Mouse (Mus musculus) kidney, adult 9 months (tissue): ENCODE results near the gene Jmjd7.

ENCODE experiments used
- DNase-seq: peaks from one replicate; pipeline ENCODE4 v3.0.0; 2022

Jmjd7 gene

DNA sequence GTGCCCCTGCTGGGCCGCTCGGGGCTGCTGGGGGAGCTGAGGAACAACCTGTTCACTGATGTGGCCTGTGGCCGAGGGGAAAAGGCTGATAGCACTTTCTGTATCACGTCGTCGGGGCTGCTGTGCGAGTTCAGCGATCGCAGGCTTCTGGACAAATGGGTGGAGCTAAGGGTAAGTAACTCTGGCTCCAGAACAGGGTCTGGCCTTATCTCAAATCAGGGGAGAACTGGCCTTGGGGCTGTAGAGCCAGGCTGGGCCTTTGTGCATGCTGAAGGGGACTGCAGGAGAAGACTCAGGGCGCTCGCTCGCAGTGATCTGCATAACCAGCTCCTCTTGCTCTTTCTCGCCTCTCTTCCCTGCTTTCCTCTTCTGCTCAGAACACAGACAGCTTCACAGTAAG is 14.4 kb upstream of the Jmjd7 start:
- DNase-seq: no peak

DNA sequence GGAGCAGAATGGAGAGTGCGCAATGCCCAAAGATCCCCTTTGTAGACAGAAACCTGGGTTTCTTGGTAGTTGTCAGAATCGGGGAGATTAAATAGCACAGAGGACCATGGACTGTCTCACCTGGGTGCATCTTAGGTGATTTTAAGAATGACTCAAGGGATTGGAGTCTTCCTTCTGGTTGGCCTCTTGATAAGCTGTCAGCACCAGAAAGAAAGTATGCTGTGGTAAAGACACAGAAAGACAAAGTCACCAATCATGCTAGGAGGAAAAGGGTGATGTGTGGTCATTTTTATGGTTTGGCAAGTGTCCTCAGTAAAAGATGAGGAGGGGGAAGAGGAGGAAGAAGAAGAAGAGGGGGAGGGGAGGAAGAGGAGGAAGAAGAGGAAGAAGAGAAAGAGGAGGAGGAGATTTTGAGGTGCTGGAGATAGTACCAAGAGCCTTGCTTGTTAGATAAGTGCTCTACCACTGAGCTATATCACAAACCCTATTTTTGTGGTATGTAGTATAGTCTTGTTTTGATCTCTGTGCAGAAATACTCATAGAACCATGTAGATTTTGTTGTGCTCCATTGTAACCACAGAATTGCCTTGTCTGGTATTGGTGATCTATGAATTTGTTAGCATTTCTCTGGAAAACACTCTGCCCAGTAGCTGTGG is 13.3 kb upstream of the Jmjd7 start:
- no peak for DNase-seq

DNA sequence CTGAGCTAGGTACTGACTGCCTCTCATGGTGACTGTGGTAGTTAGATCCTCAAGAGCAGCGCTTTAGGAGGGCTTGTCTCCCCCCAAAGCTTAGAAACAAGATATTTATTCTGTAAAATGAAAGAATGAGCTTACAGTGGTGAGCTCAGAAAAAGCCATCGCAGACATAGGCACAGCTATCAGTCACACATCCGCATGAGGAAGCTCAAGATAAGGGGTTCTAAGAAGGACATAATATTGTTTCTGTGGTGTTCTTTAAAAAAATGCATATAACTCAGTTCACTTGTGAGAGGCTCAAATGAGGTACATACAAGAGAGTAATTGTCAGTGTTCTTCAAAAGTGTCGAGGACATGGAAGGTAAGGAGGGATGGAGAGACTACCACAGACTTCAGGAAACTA is 11.4 kb upstream of the Jmjd7 start:
- DNase-seq: no peak

DNA sequence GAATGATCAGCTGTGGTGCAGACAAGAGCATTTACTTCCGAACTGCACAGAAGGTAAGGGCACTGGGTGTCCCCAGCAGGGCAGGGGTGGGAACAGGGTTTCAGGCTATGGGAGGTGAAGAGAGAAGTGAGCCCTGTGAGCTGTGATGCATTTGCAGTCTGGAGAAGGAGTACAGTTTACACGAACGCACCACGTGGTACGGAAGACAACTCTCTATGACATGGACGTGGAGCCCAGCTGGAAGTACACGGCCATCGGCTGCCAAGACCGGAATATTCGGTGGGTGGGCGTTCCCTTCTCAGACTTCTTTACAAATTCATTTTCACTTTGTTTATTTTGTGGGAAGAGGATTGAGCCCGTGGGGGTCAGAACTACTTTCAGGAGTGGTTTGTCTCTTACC is 9.7 kb upstream of the Jmjd7 start:
- DNase-seq: no peak

DNA sequence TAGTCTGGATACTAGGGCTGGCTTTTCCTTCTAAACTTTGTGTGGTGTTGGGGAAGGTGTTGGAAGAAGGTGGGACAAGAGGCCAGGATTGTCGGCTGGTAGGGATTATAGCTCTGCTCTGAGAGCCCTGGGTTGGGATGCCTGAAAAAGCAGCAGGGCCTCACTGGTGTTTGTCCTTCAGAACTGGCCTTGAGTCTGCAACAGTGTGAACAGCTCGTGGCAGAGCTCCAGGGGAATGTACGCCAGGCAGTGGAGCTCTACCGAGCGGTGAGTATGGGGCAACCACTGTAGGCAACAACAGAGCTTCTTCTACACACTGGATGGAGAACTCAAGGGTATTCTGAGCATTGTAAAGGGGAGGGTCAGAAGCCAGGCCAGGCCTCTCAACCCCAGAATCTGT is 2.9 kb upstream of the Jmjd7 start:
- DNase-seq: peak; percentile 16

DNA sequence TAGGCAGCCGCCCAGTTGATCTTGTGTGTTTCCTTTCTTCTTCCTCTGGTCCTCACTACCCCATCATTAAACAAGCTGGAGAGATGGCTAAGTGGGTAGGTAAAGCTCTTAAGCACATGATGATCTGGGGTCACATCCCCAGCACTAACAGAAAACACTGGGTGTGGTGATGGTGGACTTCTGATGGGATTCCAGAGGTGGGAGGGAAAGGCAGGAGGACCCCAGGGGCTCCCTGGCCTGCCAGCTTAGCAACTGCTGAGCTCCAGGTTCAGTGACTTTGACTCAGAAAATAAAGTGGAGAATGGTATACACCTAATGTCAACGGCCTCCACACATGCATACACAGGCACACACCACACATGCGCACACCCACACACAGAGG is 658 bp downstream of the Jmjd7 start:
- no peak for DNase-seq

DNA sequence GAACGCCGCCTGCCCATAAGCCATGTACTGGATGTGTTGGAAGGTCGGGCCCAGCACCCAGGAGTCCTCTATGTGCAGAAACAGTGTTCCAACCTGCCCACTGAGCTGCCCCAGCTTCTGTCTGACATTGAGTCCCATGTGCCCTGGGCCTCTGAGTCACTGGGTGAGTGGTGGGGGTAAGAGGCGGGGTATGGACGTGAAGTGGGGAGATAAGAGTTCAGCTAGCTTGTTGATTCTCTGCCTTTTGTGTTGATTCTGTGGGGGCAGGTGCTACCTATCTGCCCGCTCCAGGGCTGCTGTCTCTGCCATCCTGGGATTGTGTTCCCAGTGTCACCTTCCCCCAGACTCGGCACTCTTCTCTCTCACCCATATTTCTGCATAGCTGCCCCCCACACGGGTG is 3.1 kb downstream of the Jmjd7 start:
- no peak for DNase-seq

DNA sequence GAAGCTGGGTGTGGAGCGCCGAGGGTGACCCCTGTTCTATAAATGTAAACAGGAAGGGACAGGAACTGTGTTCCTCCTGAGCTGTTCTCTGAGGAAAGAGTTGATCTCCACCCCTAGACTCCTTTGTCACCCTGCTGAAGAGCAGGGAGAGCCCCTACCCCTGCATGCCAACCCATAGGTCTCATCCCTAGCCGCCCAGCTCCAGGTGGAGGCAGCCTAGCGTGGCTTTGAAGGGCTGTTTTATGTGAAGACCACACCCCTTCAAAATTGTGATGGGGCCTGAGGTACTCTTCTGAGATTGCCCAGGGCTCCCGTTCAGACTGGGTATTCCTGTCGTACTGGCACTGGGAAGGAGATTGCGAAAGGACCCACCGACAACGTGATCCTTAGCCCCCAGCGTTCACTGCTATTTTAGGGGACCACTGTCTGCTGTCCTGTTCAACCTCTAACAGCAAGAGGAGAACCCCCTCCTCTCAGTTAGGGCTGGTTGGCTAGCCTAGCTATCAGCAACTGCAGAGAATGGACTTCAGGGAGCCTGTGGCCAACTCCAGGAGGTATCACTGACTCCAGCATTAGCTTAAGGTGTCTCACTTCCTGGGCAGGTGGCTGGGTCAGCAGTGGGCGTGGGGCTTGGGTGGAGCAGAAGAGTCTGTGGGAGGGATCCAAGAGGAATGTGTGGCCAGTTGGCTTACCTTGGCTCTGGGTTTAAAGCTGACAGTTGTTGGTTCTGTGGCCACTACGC is 5.6 kb downstream of the Jmjd7 start, which contains the start of gene Pla2g4b:
Gene Pla2g4b (plus strand): TSS at position 692 of the 742 bp plus-strand sequence.
- no peak for DNase-seq

DNA sequence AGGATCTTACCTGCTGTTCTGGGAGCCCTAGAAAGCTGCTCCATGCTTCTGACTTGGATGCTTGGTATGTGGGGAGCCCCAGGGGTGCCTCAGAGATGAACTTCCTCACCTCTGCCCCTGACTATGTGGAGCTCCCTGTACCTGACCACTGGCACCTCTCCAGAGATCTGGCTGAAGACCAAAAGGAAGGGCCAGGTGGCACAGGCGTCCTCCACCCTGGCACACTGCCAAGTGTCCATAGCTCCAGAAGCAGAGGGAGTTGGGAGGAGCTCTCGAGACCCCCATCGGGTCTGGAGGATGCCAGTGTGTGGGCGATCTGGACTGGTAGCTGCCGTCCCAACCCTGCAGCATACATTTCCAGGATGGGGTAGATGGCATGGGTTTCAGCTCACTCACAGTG is 6.4 kb downstream of the Jmjd7 start:
- no peak for DNase-seq

DNA sequence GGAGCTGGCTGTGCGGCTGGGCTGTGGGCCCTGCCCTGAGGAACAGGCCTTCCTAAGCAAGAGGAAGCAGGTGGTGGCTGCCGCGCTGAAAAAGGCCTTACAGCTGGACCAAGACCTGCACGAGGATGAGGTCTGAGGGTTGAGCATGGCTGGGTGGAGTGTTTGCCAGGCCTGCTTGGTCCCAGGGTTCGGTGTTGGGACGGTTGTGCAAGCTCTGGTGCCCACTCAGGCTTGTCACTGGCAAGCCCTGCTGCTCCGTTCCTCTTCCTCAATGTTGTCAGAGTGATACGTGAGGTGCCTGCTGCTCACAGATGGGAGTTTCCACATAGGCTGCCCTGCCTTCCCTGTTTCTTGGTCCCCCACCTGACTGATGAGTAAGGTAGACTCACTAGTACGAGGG is 10.5 kb downstream of the Jmjd7 start:
- DNase-seq: no peak

DNA sequence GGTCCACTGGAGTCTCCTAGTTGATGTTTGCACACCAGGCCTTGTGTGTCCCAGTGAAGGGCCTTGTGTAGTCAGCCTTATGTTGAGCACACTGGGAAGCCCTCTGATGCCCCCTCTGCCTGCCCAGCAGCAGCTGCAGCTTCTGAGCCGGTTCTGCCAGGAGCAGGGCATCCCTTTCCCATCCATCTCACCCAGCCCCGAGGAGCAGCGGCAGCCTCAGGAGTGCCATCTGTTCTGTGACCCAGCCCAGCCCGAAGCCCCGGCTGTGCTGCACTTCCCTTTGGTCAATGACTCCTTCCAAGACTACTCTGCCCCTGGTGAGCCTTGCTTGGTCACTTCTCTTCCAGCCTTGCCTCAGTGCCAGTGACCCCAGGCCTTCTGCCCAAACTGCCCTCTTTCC is 13.7 kb downstream of the Jmjd7 start:
- DNase-seq: no peak

DNA sequence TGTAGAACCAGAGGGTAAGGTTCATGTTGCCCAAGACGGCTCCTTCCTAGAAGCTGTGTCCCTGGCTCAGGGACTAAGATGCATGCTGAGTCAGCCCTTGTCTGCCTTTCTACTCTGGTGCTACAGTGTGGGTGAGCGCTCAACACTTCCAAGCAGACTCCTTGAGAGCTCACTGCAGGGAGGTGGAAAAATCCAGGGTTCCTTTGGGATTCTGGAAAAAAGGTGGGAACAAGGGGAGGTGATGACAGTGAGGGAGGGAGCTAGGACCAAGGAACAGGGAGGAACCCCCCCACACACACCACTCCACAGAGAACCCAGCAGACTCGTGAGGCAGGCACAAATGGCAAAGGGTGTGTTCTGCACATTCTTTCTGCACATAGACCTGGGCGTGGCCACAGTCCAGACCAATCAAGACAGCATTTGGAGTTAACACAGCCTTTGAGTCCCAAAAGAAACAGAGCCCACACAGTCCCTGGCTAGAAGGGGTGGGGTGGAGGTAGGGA is 16.9 kb downstream of the Jmjd7 start:
- no peak for DNase-seq

DNA sequence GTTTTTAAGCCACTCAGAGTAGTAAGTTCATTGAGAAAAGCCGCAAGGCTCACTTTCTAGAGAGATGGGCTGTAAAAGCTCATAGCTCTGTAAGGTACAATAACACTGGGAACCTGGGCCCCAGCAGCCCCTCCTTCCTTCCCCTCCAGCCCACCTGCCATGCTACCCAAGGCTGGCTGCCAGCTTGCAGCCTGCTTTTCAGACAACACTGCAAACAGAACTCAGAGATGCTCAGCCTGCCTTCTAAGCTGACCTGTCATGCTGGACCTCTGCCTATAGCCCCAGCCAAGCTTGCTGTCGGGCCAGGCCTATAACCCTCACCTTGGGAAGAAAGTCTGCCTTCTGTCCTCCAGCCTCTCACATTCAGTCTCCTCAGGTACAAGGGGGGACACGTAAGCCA is 17.4 kb downstream of the Jmjd7 start:
- DNase-seq: no peak

DNA sequence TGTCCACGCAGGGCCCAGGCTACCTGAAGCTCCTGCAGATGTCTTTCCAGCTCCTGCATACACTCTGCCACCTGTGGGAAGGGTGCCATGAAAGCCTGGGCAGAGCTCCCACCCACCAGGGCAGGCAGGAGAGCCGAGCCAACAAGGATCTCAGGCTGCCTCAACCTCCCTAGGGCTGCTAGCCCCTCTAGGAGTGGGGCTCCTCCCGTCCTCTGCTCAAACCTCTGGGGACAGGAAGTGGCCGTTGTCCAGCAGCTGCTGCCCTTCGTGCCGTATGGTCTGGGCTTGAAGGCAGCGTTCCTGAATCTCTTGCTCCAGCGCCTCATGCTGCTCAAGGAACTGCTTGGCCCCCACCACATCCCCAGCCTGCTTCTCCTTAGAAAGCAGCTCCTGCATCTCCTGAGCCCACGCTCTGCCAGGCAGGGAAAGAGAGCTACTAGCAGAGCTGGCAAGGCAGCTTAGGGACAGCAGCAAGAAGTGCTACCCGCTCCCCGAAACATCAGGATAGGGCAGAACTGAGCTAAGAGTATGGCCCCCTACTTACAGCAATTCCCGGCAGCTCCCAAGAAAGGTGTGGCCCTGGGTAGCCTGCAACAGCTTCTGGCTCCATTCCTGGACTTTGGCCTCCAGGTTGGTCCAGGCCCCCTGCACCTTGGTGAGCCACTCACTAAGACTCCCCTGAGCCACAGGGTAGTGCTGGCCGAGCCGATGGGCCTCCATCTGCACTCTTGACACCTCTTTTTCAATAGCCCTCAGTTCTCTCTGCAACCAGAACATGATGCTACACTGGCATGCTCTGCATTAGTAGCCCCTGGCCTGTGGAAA is 19.4 kb downstream of the Jmjd7 start:
- no peak for DNase-seq

DNA sequence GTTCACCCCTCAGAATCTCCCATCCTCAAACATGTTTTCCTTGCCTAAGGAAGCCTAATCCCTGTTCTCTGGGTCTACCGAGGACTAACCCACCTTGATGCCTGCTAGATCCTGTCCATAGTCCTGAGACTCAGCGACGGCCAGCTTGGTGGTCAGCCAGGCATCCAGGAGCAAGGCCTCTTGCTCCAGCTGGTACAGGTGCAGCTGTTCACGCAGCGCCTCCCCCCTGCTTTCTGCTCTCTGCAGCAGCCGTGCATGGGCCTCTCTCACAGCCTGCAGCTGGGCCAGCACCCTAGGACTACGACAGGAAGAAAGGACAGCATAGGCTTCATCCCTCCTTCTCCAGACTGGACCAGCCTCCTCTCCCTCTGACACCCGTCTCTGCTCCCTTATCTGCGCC is 20.9 kb downstream of the Jmjd7 start:
- no peak for DNase-seq

DNA sequence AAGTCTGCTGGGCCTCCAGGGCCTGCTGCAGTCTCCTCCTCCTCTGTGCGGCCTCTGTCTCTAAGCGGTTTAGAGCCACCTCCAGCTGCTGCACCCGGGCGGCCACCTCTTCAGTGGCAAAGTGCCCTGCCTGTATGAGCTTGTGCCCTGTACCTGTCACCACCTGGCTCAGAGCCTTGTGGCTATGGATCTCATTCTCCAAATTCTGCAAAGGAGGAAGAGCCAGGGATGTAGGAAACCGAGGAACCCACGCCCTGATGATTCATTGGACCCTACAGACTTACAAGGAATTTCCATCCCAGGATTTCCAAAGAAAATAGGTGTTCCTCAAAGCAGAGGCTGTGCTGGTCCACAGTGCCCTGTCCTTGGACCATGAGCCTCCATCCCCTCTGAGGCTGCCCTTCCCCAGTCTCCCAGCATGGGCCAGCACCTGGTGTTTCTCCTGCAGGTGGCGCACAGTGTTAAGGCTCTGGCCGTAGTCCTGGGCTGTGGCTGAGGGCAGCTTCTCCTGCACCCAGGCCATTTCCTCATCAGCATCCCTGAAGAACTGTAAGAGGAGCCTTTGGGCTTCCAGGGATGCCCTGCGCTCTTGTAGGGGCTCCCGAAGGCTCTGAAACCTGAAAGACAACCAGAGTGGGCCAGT is 22.5 kb downstream of the Jmjd7 start:
- peak; percentile 50 for DNase-seq

DNA sequence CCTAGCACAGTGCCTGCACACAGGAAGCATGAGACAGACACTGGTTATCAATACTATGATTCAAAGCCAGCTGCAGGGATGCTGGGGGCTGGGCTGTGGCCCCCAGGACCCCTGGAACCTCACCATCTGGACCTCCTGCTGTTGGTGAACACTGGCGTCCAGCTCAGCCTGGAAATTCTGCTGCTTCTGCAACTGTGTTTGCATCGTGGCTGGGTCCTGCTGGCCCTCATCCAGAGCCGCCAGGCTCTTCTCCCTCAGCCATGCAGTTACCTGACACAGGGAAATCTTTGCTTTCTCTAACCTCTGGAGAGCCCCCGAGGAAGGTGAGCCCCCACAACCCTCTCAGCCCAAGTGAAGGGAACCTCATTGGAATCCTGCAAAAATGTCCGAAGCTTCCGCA is 24.1 kb downstream of the Jmjd7 start:
- no peak for DNase-seq

DNA sequence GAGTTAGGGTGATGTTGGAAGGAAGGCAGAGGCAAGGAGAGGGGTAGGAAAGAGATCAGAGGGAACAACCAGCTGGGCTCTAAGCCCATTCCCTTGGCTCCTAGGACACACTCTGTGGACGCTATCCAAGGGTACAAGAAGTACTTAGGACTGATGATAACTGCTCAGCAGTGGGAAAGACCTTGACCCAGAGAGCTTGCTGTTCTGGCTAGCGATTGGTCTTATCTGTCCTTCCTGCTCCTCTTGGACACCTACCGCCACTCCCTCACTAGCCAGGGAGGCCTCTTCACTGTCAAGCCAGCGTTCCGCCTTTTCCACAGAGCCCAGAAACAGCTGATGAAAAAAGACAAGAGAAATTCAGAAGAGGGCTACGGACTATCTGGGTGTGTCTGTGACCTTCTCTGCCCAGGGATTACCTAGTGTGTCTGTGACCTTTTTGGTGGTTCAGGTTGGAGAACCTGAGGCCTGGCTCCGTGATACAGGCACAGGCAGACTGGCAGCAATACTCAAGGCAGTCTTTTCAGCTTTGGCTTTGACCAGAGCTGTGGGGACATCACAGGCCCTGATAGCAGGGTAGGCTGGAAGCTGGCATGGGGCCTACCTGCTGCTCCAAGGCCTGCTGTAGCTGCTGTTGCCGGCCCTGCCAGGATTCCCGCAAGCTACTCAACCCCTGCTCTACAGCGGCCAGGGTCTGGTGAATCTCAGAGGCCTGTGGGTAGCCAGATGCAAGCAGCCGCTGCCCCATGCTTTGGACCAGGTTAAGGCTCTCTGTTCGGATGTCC is 27.7 kb downstream of the Jmjd7 start:
- no peak for DNase-seq

DNA sequence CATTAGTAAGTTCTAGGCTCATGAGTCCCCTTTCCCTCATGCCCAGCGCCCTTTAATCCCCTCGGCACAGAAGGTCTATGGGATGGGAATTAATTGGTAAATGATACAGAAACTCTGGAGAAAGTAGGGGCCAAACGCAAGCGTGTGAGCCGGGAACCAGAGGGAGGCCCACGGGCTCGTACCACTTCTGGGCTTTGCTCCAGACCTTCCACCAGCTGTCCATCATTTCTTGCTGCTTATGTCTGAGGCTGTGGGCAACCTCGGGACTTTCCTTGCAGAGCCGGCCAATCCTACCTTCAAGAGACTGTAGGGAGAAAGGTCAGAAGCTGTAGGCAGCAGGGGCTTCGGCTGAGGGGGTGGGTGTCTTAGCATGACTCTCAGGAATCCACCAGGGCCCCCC is 28.6 kb downstream of the Jmjd7 start:
- DNase-seq: no peak

DNA sequence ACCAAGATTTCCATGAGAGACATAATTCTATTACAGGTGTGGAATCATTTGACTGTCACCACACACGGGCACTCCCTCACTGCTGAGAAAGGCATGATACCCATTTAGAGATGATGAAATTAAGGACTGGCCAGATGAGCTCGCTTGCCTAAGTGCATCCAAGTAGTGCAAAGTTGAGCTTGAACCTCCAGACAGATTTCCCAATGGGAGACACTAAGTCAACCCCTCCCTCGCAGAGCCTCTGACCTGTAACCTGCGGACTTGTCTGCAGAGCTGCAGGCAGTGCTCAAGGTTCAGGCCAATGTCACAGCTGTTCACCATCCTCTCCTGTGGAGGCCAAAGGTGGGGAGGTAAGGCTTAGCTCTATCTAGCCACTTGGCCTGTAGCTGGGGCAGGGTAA is 31.5 kb downstream of the Jmjd7 start:
- DNase-seq: no peak

DNA sequence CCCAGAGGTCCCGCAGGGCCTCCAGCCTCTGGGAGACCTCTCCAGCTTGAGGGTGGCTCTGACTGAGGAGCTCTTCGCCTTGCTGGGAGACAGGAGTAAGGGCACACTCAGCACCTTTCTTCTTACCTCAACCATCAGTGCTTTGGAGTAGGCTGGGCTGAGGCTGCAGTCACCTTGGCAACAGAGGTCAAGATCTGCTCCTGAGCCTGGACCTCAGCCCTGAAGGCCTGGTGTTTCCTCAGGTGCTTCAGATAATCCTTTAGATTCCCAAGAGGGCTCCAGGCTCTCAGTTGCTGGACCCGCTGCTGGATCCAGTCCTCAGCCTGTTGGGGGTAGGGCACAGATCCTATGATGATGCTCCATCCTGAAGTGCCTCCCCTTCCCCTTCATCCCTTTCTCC is 32.2 kb downstream of the Jmjd7 start:
- DNase-seq: no peak

DNA sequence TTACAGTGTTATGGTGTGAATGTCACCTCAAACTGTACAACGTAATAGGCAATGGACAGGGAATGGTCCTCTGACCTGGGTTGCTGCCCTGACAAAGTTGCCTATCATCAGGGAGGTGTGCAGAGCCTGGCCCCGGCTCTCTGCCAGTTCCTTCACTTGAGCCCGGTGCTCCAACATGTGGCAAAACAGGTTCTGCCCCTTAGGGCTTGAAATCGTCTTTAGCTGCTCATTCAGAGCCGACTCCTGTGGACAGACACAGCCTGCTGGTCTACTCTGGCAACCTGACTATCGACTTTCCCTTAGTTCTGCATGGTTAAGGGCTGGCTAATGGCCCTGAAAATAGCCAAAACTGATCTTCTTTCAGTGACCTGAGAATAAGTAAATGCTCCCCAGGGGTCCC is 32.9 kb downstream of the Jmjd7 start:
- peak; percentile 48 for DNase-seq

DNA sequence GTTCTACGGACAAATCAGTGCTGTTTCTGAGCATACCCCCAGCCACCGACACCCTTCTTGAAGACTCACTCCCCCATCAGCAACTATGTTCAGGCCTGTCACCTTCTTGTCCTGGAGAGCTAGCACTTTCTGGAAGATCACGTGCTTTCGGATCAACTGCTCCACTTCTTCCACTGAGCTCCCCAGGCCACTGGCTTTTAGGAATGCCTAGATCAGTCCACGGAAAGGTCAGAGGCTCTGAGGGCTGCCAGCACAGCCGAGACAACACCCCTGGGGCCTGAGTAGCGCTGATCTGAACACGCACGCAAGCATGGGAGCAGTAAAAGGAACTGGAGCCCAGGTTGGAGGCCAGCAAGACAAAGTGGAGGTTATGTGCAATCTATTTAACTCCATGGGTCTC is 33.4 kb downstream of the Jmjd7 start:
- DNase-seq: peak; percentile 40
